Mouse (Mus musculus): ENCODE results near the gene Tmprss5. TPM values are rescaled to one million over a fixed set of nuclear protein-coding genes. Genes with fewer than 3 reads are reported as not detected.

The Tmprss5 gene
- polyA plus RNA-seq, 1 experiment from 2014 or later: 1.1 TPM

DNA sequence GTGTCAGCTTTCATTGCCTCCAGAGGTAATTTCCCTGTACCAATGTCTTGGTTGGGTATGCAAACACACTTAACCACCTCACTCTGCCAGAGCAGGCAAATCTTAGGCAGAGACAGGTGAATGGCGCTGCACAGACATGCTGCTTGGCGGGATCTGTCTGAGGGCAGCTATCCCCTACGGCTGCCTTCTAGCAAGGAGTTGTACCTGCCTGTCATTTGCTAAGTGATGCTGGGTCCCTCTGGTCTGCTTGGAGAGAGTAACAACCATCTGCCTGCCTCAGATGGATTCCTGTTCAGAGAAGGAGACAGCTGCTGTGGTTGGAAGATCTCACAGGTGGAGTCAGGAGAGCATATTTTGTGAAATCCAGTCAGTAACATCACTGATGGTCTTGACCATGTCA, 62.8 kb downstream of the Tmprss5 start:
- no peaks in the 10 kb centered on the region for H3K9me3 ChIP-seq (ENCODE audit: control insufficient read depth, low read length)
- H3K27ac ChIP-seq (ENCODE audit: low read depth, low read length): no peak overlapping the region
- H3K27me3 ChIP-seq (ENCODE audit: control insufficient read depth, insufficient read depth, low read length): no peaks in the 10 kb centered on the region
- no peak for ATAC-seq (ENCODE audit: low FRiP score)
- no peak for DNase-seq (ENCODE audit: low spot score)
- H3K4me3 ChIP-seq (ENCODE audit: low read depth, low read length): no peak overlapping the region
- H3K4me2 ChIP-seq (replicated peaks; ENCODE audit: low read depth, low read length): no peak overlapping the region
- WGBS: 95% methylated on average over 3 of the region's 3 CpGs
- no peaks in the 10 kb centered on the region for H3K36me3 ChIP-seq (ENCODE audit: control insufficient read depth, insufficient read depth, low read length)
- H3K4me1 ChIP-seq (replicated peaks; ENCODE audit: control insufficient read depth, insufficient read depth, low read length): no peaks in the 10 kb centered on the region
- H3K9ac ChIP-seq (ENCODE audit: low read depth, low read length): no peak overlapping the region

- no peaks in the 10 kb centered on the region for H3K27me3 ChIP-seq (ENCODE audit: control insufficient read depth, insufficient read depth, low read length)
- H3K9me3 ChIP-seq (ENCODE audit: control insufficient read depth, low read length): no peaks in the 10 kb centered on the region
- no peaks in the 10 kb centered on the region for H3K36me3 ChIP-seq (ENCODE audit: control insufficient read depth, insufficient read depth, low read length)
- no peak overlapping the region for H3K27ac ChIP-seq (ENCODE audit: low read depth, low read length)
- 83% methylated on average over 8 of the region's 8 CpGs for WGBS
- ATAC-seq (ENCODE audit: low FRiP score): no peak
- H3K4me2 ChIP-seq (replicated peaks; ENCODE audit: low read depth, low read length): no peak overlapping the region
- H3K9ac ChIP-seq (ENCODE audit: low read depth, low read length): no peak overlapping the region
- no peak for DNase-seq (ENCODE audit: low spot score)
- H3K4me1 ChIP-seq (replicated peaks; ENCODE audit: control insufficient read depth, insufficient read depth, low read length): no peaks in the 10 kb centered on the region
- H3K4me3 ChIP-seq (ENCODE audit: low read depth, low read length): no peak overlapping the region
These were observed 64.7 kb downstream of the Tmprss5 start for GRCm38 (mm10) chr9:49145776-49146175.

- no peak overlapping the region for H3K9ac ChIP-seq (ENCODE audit: low read depth, low read length)
- H3K4me1 ChIP-seq (replicated peaks; ENCODE audit: control insufficient read depth, insufficient read depth, low read length): no peaks in the 10 kb centered on the region
- DNase-seq (ENCODE audit: low spot score): no peak
- 76% methylated on average over 3 of the region's 3 CpGs for WGBS
- no peak for ATAC-seq (ENCODE audit: low FRiP score)
- no peaks in the 10 kb centered on the region for H3K27me3 ChIP-seq (ENCODE audit: control insufficient read depth, insufficient read depth, low read length)
- H3K27ac ChIP-seq (ENCODE audit: low read depth, low read length): no peak overlapping the region
- no peak overlapping the region for H3K4me3 ChIP-seq (ENCODE audit: low read depth, low read length)
- H3K4me2 ChIP-seq (replicated peaks; ENCODE audit: low read depth, low read length): no peak overlapping the region
- no peaks in the 10 kb centered on the region for H3K36me3 ChIP-seq (ENCODE audit: control insufficient read depth, insufficient read depth, low read length)
- no peaks in the 10 kb centered on the region for H3K9me3 ChIP-seq (ENCODE audit: control insufficient read depth, low read length)
These were observed 66.0 kb downstream of the Tmprss5 start for GRCm38 (mm10) chr9:49147031-49147430.

Other genes with a start within 250 kb of the Tmprss5 start
- gene Zbtb16, start 245.0 kb upstream of the Tmprss5 start, polyA plus RNA-seq (2014; fragmentation: Nextera tagmentation; extraction: Ambion mirVana): 8.4 and 10.6 TPM in 2 replicates
- gene Htr3a, start 170.2 kb upstream of the Tmprss5 start, polyA plus RNA-seq (2014; fragmentation: Nextera tagmentation; extraction: Ambion mirVana): 1.6 and 1.8 TPM in 2 replicates
- gene Htr3b, start 116.3 kb upstream of the Tmprss5 start, polyA plus RNA-seq (2014; fragmentation: Nextera tagmentation; extraction: Ambion mirVana): 0.31 and 0.50 TPM in 2 replicates
- 37.9 and 40.1 TPM in 2 replicates for gene Usp28, start 95.9 kb upstream of the Tmprss5 start, polyA plus RNA-seq (2014; fragmentation: Nextera tagmentation; extraction: Ambion mirVana)
- 48.1 and 52.8 TPM in 2 replicates for gene Zw10, start 25.6 kb upstream of the Tmprss5 start, polyA plus RNA-seq (2014; fragmentation: Nextera tagmentation; extraction: Ambion mirVana)
- gene Gm4894, start 169.3 kb downstream of the Tmprss5 start, polyA plus RNA-seq (2014; fragmentation: Nextera tagmentation; extraction: Ambion mirVana): not detected in 2 replicates

All from hindbrain, embryonic 11.5 days (tissue).